Mouse (Mus musculus): ENCODE measurements around the gene Ssrp1. TPM values are rescaled to one million over a fixed set of nuclear protein-coding genes. Genes with fewer than 3 reads are reported as not detected.

Gene Ssrp1
- total and polyA plus RNA-seq, 3 experiments, result 239 to 875 (median 420) TPM

DNA sequence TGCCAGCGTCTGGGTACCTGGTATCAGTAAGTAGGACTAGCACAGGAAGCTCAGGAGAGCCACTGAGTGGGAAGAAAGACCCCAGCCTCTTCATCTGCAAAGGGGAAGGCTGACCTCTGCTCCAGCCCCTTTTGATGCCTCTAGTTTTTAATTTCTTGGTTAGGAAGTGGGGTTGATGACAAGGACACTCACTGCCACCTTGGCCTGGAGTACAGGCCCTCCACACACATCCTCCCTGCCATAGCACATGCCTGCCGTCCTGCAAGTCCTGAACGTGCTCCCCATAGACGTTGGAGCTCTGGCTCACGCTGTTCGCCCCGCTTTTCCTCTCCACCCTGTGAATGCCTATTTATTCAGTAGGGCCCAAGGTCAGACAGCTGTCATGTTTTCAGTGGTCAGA lies 30.4 kb upstream of the Ssrp1 start:
- DNase-seq (ENCODE audit: low read depth, low spot score), result no peak
- Histone ChIP-seq H3K4me1 (ENCODE audit: control insufficient read depth in 1 of 2, insufficient read depth in 2 of 2, low read length in 2 of 2) (peaks cover 4 to 8% of the 10 kb centered on the region in 2 experiments), H3K36me3 (ENCODE audit: control insufficient read depth in 1 of 2, insufficient read depth in 2 of 2, low read length in 2 of 2) (peaks cover 0 to 8% of the 10 kb centered on the region in 2 experiments; a peak in 2 of 4 replicates), H3K4me3 (ENCODE audit: control insufficient read depth in 1 of 2, insufficient read depth in 1 of 2, low read depth in 2 of 2, low read length in 2 of 2) (no peak overlapping the region), H3K79me2 (ENCODE audit: control insufficient read depth, insufficient read depth, low read length, poor library complexity) (no peaks in the 10 kb centered on the region), H3K27ac (ENCODE audit: control insufficient read depth, low read depth, low read length) (no peak overlapping the region), H3K9ac (ENCODE audit: control insufficient read depth, low read depth, low read length, poor library complexity, severe bottlenecking) (no peak overlapping the region), H3K27me3 (ENCODE audit: control insufficient read depth in 1 of 2, insufficient read depth in 2 of 2, low read length in 2 of 2) (no peaks in the 10 kb centered on the region), H3K9me3 (replicated peaks; ENCODE audit: insufficient read depth, low read length) (no peaks in the 10 kb centered on the region)
- TF ChIP-seq GATA1 (IDR thresholded peaks at IDR 0.05; ENCODE audit: low read depth, low read length), result no peak
- TF ChIP-seq RCOR1 (IDR thresholded peaks at IDR 0.05; ENCODE audit: low read depth, low read length), result no peak
- no peak for TF ChIP-seq POLR2A (IDR thresholded peaks at IDR 0.05; ENCODE audit: control insufficient read depth in 1 of 2, insufficient read depth in 1 of 2, low read depth in 1 of 2, low read length in 2 of 2, poor library complexity in 1 of 2)
- no peak for TF ChIP-seq ZC3H11A (IDR thresholded peaks at IDR 0.05; ENCODE audit: low read depth, low read length)
- no peak for TF ChIP-seq MYC (IDR thresholded peaks at IDR 0.05; ENCODE audit: low read depth, low read length)
- no peak for TF ChIP-seq TBP (IDR thresholded peaks at IDR 0.05; ENCODE audit: low read depth, low read length)
- TF ChIP-seq MEF2A (IDR thresholded peaks at IDR 0.05; ENCODE audit: extremely low read depth, insufficient replicate concordance, low read depth, low read length, poor library complexity, severe bottlenecking), result no peak
- no peak for TF ChIP-seq ETS1 (IDR thresholded peaks at IDR 0.05; ENCODE audit: low read depth, low read length)
- TF ChIP-seq MYB (IDR thresholded peaks at IDR 0.05; ENCODE audit: low read depth, low read length), result no peak
- no peak for TF ChIP-seq JUND (IDR thresholded peaks at IDR 0.05; ENCODE audit: low read depth, low read length)
- TF ChIP-seq MAZ (IDR thresholded peaks at IDR 0.05; ENCODE audit: low read depth, low read length), result no peak
- TF ChIP-seq HCFC1 (IDR thresholded peaks at IDR 0.05; ENCODE audit: low read depth, low read length), result no peak

GRCm38 (mm10) chr2:85007729-85008128 lies 29.3 kb upstream of the Ssrp1 start:
- peaks cover 14 to 15% of the 10 kb centered on the region in 2 experiments for H3K4me1 ChIP-seq (ENCODE audit: control insufficient read depth in 1 of 2, insufficient read depth in 2 of 2, low read length in 2 of 2)
- no peaks in the 10 kb centered on the region for H3K27me3 ChIP-seq (ENCODE audit: control insufficient read depth in 1 of 2, insufficient read depth in 2 of 2, low read length in 2 of 2)
- H3K4me3 ChIP-seq (ENCODE audit: control insufficient read depth in 1 of 2, insufficient read depth in 1 of 2, low read depth in 2 of 2, low read length in 2 of 2), result no peak overlapping the region
- H3K79me2 ChIP-seq (ENCODE audit: control insufficient read depth, insufficient read depth, low read length, poor library complexity), result no peaks in the 10 kb centered on the region
- H3K9ac ChIP-seq (ENCODE audit: control insufficient read depth, low read depth, low read length, poor library complexity, severe bottlenecking), result no peak overlapping the region
- H3K9me3 ChIP-seq (replicated peaks; ENCODE audit: insufficient read depth, low read length), result no peaks in the 10 kb centered on the region
- H3K36me3 ChIP-seq (ENCODE audit: control insufficient read depth in 1 of 2, insufficient read depth in 2 of 2, low read length in 2 of 2), result peaks cover 0 to 19% of the 10 kb centered on the region in 2 experiments; a peak in 2 of 4 replicates
- TF ChIP-seq POLR2AphosphoS2 (IDR thresholded peaks at IDR 0.05; ENCODE audit: low read length) (no peak), ZNF384 (IDR thresholded peaks at IDR 0.05; ENCODE audit: low read depth, low read length) (0 out of 2 replicates have a peak, but pooled peaks have one; percentile 10), EP300 (IDR thresholded peaks at IDR 0.05; ENCODE audit: low read depth in 1 of 2, low read length in 2 of 2) (no peak), TAL1 (IDR thresholded peaks at IDR 0.05; ENCODE audit: low read length) (no peak), RAD21 (IDR thresholded peaks at IDR 0.05; ENCODE audit: low read depth, low read length) (peak; percentile 85), MEF2A (IDR thresholded peaks at IDR 0.05; ENCODE audit: extremely low read depth, insufficient replicate concordance, low read depth, low read length, poor library complexity, severe bottlenecking) (no peak), MXI1 (IDR thresholded peaks at IDR 0.05; ENCODE audit: low read depth, low read length) (no peak), RCOR1 (IDR thresholded peaks at IDR 0.05; ENCODE audit: low read depth, low read length) (no peak), SMC3 (IDR thresholded peaks at IDR 0.05; ENCODE audit: low read depth, low read length) (peak; percentile 89), NELFE (IDR thresholded peaks at IDR 0.05; ENCODE audit: low read depth, low read length) (no peak), ZC3H11A (IDR thresholded peaks at IDR 0.05; ENCODE audit: low read depth, low read length) (peak; percentile 84), CTCF (IDR thresholded peaks at IDR 0.05 in 2 of 3, conservative IDR thresholded peaks at IDR 0.05 in 1 of 3; ENCODE audit: control insufficient read depth in 1 of 3, insufficient read depth in 1 of 3, low read depth in 2 of 3, low read length in 3 of 3, poor library complexity in 1 of 3, severe bottlenecking in 1 of 3) (peak; percentile 39 to 85 (median 82))
- H3K27ac ChIP-seq (ENCODE audit: control insufficient read depth, low read depth, low read length), result no peak overlapping the region
- peak; percentile 76 for DNase-seq (ENCODE audit: low read depth, low spot score)
